Mouse (Mus musculus) lung, embryonic 14.5 days (tissue): ENCODE measurements around the gene Usb1. TPM values are rescaled to one million over a fixed set of nuclear protein-coding genes. Genes with fewer than 3 reads are reported as not detected.
A peak's percentile ranks its signal among the peaks of the same experiment; 100 is the strongest.

Experiments
- ATAC-seq: fragments of 200-750 bp; cut with Nextera tagmentation; 2 replicates; pipeline ENCODE4 v1.8.0; 2017; ENCODE audit warnings: mild to moderate bottlenecking, moderate TSS enrichment, moderate library complexity; ENCODE audit not compliant: insufficient read depth
- DNase-seq: peaks from one replicate; pipeline ENCODE4 v3.0.0-alpha.2; 2015
- H3K27ac ChIP-seq: fragments of 300-500 bp; sonication (generic); 2 replicates; pipeline ENCODE4 v1.5.1; 2014; ENCODE audit warnings: low read depth, mild to moderate bottlenecking, moderate library complexity
- H3K27me3 ChIP-seq: fragments of 300-500 bp; sonication (generic); 2 replicates; pipeline ENCODE4 v1.6.1; 2014; ENCODE audit warnings: low read length, control low read depth; ENCODE audit not compliant: insufficient read depth
- H3K36me3 ChIP-seq: fragments of 300-500 bp; sonication (generic); 2 replicates; pipeline ENCODE4 v1.6.1; 2014; ENCODE audit warnings: control low read depth; ENCODE audit not compliant: insufficient read depth
- H3K4me1 ChIP-seq: fragments of 300-500 bp; sonication (generic); 2 replicates; pipeline ENCODE4 v1.6.1; 2014; ENCODE audit warnings: antibody characterized with exemption, control low read depth; ENCODE audit not compliant: insufficient read depth
- H3K4me2 ChIP-seq: fragments of 300-500 bp; sonication (generic); 2 replicates; pipeline ENCODE4 v1.6.1; 2014; ENCODE audit warnings: mild to moderate bottlenecking
- H3K4me3 ChIP-seq: fragments of 300-500 bp; sonication (generic); 2 replicates; pipeline ENCODE4 v1.5.1; 2014; ENCODE audit warnings: low read depth, low read length
- H3K9ac ChIP-seq: fragments of 300-500 bp; sonication (generic); 2 replicates; pipeline ENCODE4 v1.6.1; 2014
- H3K9me3 ChIP-seq: fragments of 300-500 bp; sonication (generic); 2 replicates; pipeline ENCODE4 v1.6.1; 2016; ENCODE audit warnings: low read depth, low read length, control low read depth
- CTCF ChIP-seq: IDR thresholded peaks from 2 replicates; pipeline ENCODE4 v1.5.1; 2016; ENCODE audit warnings: antibody characterized with exemption, low read depth
- WGBS: fragments of 180-500 bp; shearing (Covaris S2); extraction: QIAGEN DNeasy Blood & Tissue Kit; methylation state at CpG from one replicate; pipeline ENCODE4 v1.1.7; 2014; 5-methylcytosine and 5-hydroxymethylcytosine counted together
- polyA plus RNA-seq: library from polyadenylated mRNA; unstranded; fragments of >200 nt; fragmentation: Nextera tagmentation; extraction: Ambion mirVana; gene quantifications from 2 replicates; pipeline ENCODE4 v1.2.1, GENCODE M21; 2014

Usb1 gene
- polyA plus RNA-seq, 1 experiment from 2014 or later = 34.0 TPM

DNA sequence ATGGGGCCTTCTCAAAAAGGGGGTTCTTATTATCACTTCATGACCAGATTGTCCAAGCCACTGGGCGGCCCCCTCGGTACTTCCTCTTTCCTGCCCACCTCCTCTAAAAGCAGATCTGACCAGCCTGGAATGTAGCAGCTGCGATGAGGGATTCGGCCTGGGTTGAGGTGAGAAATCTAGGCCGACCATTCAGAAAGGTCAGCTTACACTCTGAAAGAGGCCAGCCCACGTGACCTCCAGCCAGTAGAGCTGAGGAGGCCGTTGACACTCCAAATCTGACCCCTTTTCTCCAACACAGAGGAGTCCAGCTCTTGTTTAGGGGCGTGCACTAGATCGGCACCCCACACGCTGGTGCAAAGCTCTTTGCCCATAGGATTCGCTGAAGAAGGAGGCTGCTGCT, 64.7 kb downstream of the Usb1 start:
- peak overlapping the region; percentile 48; the same call in 1 of the 2 replicates for H3K27ac ChIP-seq

More for the DNA sequence above, 64.7 kb downstream of the Usb1 start:
- 47% methylated on average over 11 of the region's 11 CpGs for WGBS
- no peak for DNase-seq
- H3K36me3 ChIP-seq = no peaks in the 10 kb centered on the region
- no peak for TF ChIP-seq CTCF
- H3K4me2 ChIP-seq = no peak overlapping the region
- ATAC-seq = no peak
- no peaks in the 10 kb centered on the region for H3K4me1 ChIP-seq
- H3K9me3 ChIP-seq = no peaks in the 10 kb centered on the region
- no peaks in the 10 kb centered on the region for H3K27me3 ChIP-seq
- no peak overlapping the region for H3K9ac ChIP-seq
- H3K4me3 ChIP-seq = no peak overlapping the region

Other genes with a start within 250 kb of the Usb1 start
- 17.3 and 20.7 TPM in 2 replicates for gene Kifc3, start 129.5 kb upstream of the Usb1 start, polyA plus RNA-seq
- 0.28 and 0.69 TPM in 2 replicates for gene Cngb1, start 25.7 kb upstream of the Usb1 start, polyA plus RNA-seq
- 0.37 and 0.53 TPM in 2 replicates for gene Tepp, start 21.7 kb upstream of the Usb1 start, polyA plus RNA-seq
- gene Zfp319, start 334 bp upstream of the Usb1 start, polyA plus RNA-seq = 9.2 and 10.9 TPM in 2 replicates
- gene Mmp15, start 20.0 kb downstream of the Usb1 start, polyA plus RNA-seq = 22.5 and 25.6 TPM in 2 replicates
- 162 and 169 TPM in 2 replicates for gene Cfap20, start 102.6 kb downstream of the Usb1 start, polyA plus RNA-seq
- 18.4 and 22.8 TPM in 2 replicates for gene Csnk2a2, start 157.8 kb downstream of the Usb1 start, polyA plus RNA-seq
- gene Ccdc113, start 201.8 kb downstream of the Usb1 start, polyA plus RNA-seq = 0.24 and 0.53 TPM in 2 replicates
- not detected in 2 replicates for gene Prss54, start 244.1 kb downstream of the Usb1 start, polyA plus RNA-seq